Mouse (Mus musculus) lung, postnatal 0 days (tissue): ENCODE data around the gene Mrps2.

ENCODE experiments used
- CTCF ChIP-seq: IDR thresholded peaks from 2 replicates; pipeline ENCODE4 v1.5.1; 2016; ENCODE audit warnings: antibody characterized with exemption, mild to moderate bottlenecking
- EP300 ChIP-seq: IDR thresholded peaks from 2 replicates; pipeline ENCODE4 v1.6.1; 2016; ENCODE audit warnings: antibody characterized with exemption, mild to moderate bottlenecking, control low read depth

DNA sequence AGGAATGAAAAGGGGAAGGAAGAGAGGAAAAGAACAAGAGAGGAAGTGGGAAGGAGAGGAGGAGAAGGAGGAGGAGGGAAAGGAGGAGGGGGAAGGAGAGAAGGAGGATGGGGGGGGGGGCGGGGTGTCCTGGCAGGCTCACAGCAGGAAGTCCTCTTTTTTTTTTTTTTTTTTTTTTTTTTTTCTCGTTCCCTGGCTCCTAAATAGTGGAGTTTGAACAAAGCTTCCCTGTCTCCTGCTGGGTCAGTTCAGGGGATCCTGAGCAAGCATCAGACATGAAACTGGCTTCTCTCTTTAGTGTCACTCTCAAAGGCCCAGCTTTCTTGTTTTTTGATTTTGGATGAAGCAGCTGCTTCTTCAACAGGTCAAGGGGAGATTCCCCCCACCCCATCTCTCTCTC is 34.4 kb upstream of the Mrps2 start:
- TF ChIP-seq CTCF (no peak), EP300 (no peak)
